Mouse (Mus musculus) stomach, postnatal 0 days (tissue): ENCODE measurements at regions not wholly inside any gene's neighbourhood (a gene's known extent, or its start where the extent isn't known, plus 50 kb on each side); places are given as distances from the start of the nearest gene placed in this dataset.

ENCODE experiments used
- ATAC-seq: fragments of 200-750 bp; cut with Nextera tagmentation; 2 replicates; pipeline ENCODE4 v1.8.0; 2017; ENCODE audit not compliant: low FRiP score, low TSS enrichment
- DNase-seq: peaks from one replicate; pipeline ENCODE4 v3.0.0-alpha.2; 2016; ENCODE audit warnings: low spot score
- H3K27ac ChIP-seq: fragments of 300-500 bp; sonication (generic); replicated peaks from 2 replicates; pipeline ENCODE4 v1.5.1; 2014; ENCODE audit warnings: mild to moderate bottlenecking, control low read depth
- H3K27me3 ChIP-seq: fragments of 300-500 bp; sonication (generic); 2 replicates; pipeline ENCODE4 v1.6.1; 2014; ENCODE audit warnings: low read length; ENCODE audit not compliant: control insufficient read depth, insufficient read depth
- H3K36me3 ChIP-seq: fragments of 300-500 bp; sonication (generic); 2 replicates; pipeline ENCODE4 v1.6.1; 2014; ENCODE audit warnings: low read length, mixed read lengths; ENCODE audit not compliant: control insufficient read depth, insufficient read depth
- H3K4me1 ChIP-seq: fragments of 300-500 bp; sonication (generic); replicated peaks from 2 replicates; pipeline ENCODE4 v1.6.1; 2014; ENCODE audit warnings: antibody characterized with exemption; ENCODE audit not compliant: control insufficient read depth, insufficient read depth
- H3K4me2 ChIP-seq: fragments of 300-500 bp; sonication (generic); replicated peaks from 2 replicates; pipeline ENCODE4 v1.6.1; 2014; ENCODE audit warnings: low read depth, mild to moderate bottlenecking, control low read depth, moderate library complexity
- H3K4me3 ChIP-seq: fragments of 300-500 bp; sonication (generic); 2 replicates; pipeline ENCODE4 v1.5.1; 2014; ENCODE audit warnings: low read depth, low read length, control low read depth
- H3K9ac ChIP-seq: fragments of 300-500 bp; sonication (generic); 2 replicates; pipeline ENCODE4 v1.6.1; 2014; ENCODE audit warnings: mild to moderate bottlenecking, low read length, control low read depth, mixed read lengths
- H3K9me3 ChIP-seq: fragments of 300-500 bp; sonication (generic); 2 replicates; pipeline ENCODE4 v1.6.1; 2016; ENCODE audit warnings: low read length; ENCODE audit not compliant: control insufficient read depth
- CTCF ChIP-seq: IDR thresholded peaks from 2 replicates; pipeline ENCODE4 v1.5.1; 2016; ENCODE audit warnings: antibody characterized with exemption, low read depth, mild to moderate bottlenecking, moderate library complexity
- EP300 ChIP-seq: optimal IDR thresholded peaks from 2 replicates; pipeline ENCODE3; 2016; ENCODE audit warnings: antibody characterized with exemption
- WGBS: fragments of 180-500 bp; shearing (Covaris S2); extraction: QIAGEN DNeasy Blood & Tissue Kit; methylation state at CpG from one replicate; pipeline ENCODE4 v1.1.7; 2014; 5-methylcytosine and 5-hydroxymethylcytosine counted together

GRCm38 (mm10) chr13:69410359-69410758 lies 123.2 kb upstream of the Nsun2 start:
- ATAC-seq: no peak
- H3K9ac ChIP-seq: no peak overlapping the region
- no peak overlapping the region for H3K4me2 ChIP-seq
- H3K27me3 ChIP-seq: no peaks in the 10 kb centered on the region
- H3K9me3 ChIP-seq: no peaks in the 10 kb centered on the region
- TF ChIP-seq EP300 (no peak), CTCF (no peak)
- 83% methylated on average over 1 of the region's 1 CpGs for WGBS
- H3K4me3 ChIP-seq: no peak overlapping the region
- no peak for DNase-seq
- H3K27ac ChIP-seq: no peak overlapping the region
- no peaks in the 10 kb centered on the region for H3K4me1 ChIP-seq
- H3K36me3 ChIP-seq: no peaks in the 10 kb centered on the region

- no peak overlapping the region for H3K9ac ChIP-seq
- DNase-seq (no peak), ATAC-seq (no peak)
- no peaks in the 10 kb centered on the region for H3K27me3 ChIP-seq
- H3K9me3 ChIP-seq: no peaks in the 10 kb centered on the region
- no peak overlapping the region for H3K4me3 ChIP-seq
- WGBS: 69% methylated on average over 7 of the region's 7 CpGs
- H3K27ac ChIP-seq: no peak overlapping the region
- no peaks in the 10 kb centered on the region for H3K36me3 ChIP-seq
- TF ChIP-seq EP300 (no peak), CTCF (no peak)
- no peak overlapping the region for H3K4me2 ChIP-seq
- H3K4me1 ChIP-seq: no peaks in the 10 kb centered on the region
Measured at GRCm38 (mm10) chr13:69414813-69415212, 118.7 kb upstream of the Nsun2 start.

- Histone ChIP-seq H3K9me3 (no peaks in the 10 kb centered on the region), H3K9ac (no peak overlapping the region), H3K4me1 (no peaks in the 10 kb centered on the region), H3K27me3 (no peaks in the 10 kb centered on the region), H3K4me3 (no peak overlapping the region), H3K36me3 (no peaks in the 10 kb centered on the region), H3K27ac (no peak overlapping the region), H3K4me2 (no peak overlapping the region)
- no peak for ATAC-seq
- DNase-seq: no peak
- 76% methylated on average over 2 of the region's 2 CpGs for WGBS
- no peak for TF ChIP-seq EP300
- TF ChIP-seq CTCF: no peak
Measured at GRCm38 (mm10) chr13:69416726-69417125, 116.8 kb upstream of the Nsun2 start.

- no peak overlapping the region for H3K4me2 ChIP-seq
- no peak for DNase-seq
- no peak for ATAC-seq
- H3K9me3 ChIP-seq: no peaks in the 10 kb centered on the region
- H3K36me3 ChIP-seq: no peaks in the 10 kb centered on the region
- H3K4me1 ChIP-seq: no peaks in the 10 kb centered on the region
- no peak overlapping the region for H3K27ac ChIP-seq
- no peak overlapping the region for H3K4me3 ChIP-seq
- no peak overlapping the region for H3K9ac ChIP-seq
- H3K27me3 ChIP-seq: no peaks in the 10 kb centered on the region
- WGBS: 75% methylated on average over 14 of the region's 14 CpGs
- TF ChIP-seq EP300 (no peak), CTCF (no peak)
Measured at GRCm38 (mm10) chr13:69417855-69418478, 115.6 kb upstream of the Nsun2 start.

GRCm38 (mm10) chr13:69420166-69420565 lies 113.4 kb upstream of the Nsun2 start:
- TF ChIP-seq CTCF (no peak), EP300 (no peak)
- H3K9me3 ChIP-seq: no peaks in the 10 kb centered on the region
- no peaks in the 10 kb centered on the region for H3K36me3 ChIP-seq
- no peak for ATAC-seq
- H3K9ac ChIP-seq: no peak overlapping the region
- H3K27me3 ChIP-seq: no peaks in the 10 kb centered on the region
- DNase-seq: no peak
- no peak overlapping the region for H3K27ac ChIP-seq
- no peaks in the 10 kb centered on the region for H3K4me1 ChIP-seq
- no peak overlapping the region for H3K4me2 ChIP-seq
- WGBS: 79% methylated on average over 8 of the region's 8 CpGs
- no peak overlapping the region for H3K4me3 ChIP-seq

GRCm38 (mm10) chr13:69421966-69422365 lies 111.6 kb upstream of the Nsun2 start:
- H3K4me2 ChIP-seq: no peak overlapping the region
- H3K4me3 ChIP-seq: no peak overlapping the region
- H3K4me1 ChIP-seq: no peaks in the 10 kb centered on the region
- H3K27ac ChIP-seq: no peak overlapping the region
- no peaks in the 10 kb centered on the region for H3K9me3 ChIP-seq
- ATAC-seq (no peak), DNase-seq (no peak)
- H3K36me3 ChIP-seq: no peaks in the 10 kb centered on the region
- TF ChIP-seq CTCF: no peak
- no peak for TF ChIP-seq EP300
- H3K27me3 ChIP-seq: no peaks in the 10 kb centered on the region
- H3K9ac ChIP-seq: no peak overlapping the region
